Mouse (Mus musculus) CD4-positive helper T cell, adult 2 months (primary cell): Measurements from ENCODE around the gene Clns1a.

Experiments
- DNase-seq: peaks from one replicate; pipeline ENCODE4 v3.0.0-alpha.2; 2012; ENCODE audit warnings: low read depth, missing footprints, low spot score

Gene Clns1a

DNA sequence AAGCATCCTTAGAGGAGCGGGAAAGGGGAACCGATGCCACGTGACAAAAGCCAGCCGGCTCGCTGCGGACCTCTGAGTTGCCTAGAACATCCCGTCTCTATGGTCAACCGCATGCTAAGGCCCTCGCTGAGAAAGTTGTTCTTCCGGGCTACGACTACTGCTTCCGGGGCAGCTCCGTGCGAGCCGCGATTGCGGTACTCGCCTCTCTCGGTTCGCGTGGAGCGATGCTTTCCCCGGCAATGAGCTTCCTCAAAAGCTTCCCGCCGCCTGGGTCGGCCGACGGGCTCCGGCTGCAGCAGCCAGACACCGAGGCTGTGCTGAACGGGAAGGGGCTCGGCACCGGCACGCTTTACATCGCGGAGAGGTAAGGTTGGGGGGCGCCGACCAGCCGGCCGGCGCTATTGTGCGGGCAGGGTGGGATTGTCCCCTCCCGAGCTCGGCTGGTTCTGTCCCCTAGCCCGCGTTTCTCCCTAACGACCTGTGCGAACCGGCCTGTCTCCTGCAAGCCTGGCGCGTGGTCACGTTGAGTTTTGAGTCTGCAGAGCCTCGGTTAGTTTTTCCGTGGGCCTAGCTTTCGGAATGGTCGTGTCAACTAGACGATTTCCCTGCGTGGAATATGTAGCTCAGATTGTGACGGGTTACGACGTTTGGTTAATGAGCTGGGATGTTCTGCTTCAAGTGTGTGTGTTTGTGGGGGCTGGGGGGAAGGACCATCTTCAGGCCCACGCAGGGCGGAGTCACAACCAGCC lies at the start of gene Clns1a:
TSS of gene Clns1a (plus strand) at position 129 of the 749 bp plus-strand sequence.
- peak; percentile 90 for DNase-seq

DNA sequence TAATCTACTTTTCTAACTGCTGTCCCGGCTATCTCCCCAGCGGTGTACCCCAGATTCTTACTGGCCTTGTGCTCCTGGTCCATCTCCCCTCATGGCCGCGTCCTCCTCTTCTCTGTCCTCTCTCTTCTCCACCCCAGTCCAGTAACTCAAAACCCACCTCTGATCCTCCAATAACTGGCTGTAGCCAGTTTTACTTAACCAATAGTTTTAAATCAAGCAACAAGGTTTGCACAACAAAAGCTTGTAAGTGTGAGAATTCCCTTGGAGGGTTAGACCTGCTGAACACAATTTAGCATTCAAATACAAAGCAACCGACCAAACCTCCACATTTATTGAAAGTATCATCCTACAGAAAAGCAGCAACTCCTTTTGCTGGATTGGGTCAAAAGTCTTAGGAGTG lies 48.8 kb upstream of the Clns1a start:
- no peak for DNase-seq

DNA sequence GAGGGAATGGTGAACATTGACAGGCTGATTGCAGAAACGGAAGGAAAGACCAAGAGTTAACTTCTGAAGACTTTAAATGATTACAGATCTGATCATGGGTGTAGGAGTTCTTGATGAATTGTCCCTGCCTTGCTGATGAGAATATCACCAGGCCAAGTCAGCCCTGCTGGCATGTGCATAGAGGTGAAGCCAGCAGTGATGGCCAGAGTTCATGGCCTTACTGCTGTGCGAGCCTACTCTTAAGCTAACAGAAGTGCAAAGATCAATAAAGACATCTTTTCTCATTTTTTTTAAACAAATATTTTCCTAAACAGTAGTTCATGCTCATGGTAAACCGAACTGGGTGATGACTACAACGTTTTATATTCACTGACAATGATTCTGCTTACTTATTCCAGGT lies 45.7 kb upstream of the Clns1a start:
- no peak for DNase-seq

DNA sequence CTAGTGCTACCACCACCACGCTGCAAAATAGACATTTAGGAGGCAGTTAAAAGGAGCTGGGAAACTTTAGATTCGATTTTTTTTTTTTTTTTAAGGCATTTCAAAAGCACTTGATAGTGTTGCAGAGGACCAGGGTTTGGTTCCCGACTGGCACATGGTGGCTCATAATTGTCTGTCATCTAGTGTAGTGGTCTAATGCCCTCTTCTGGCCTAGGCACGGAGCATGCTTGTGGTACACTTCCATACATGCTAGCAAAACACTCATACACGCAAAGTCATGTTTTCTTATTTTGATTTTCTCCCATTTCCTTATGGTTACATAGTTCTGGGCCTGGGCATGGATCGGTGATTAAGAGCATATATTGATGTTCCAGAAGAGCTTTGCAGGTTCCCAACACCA lies 40.3 kb upstream of the Clns1a start:
- DNase-seq: no peak

DNA sequence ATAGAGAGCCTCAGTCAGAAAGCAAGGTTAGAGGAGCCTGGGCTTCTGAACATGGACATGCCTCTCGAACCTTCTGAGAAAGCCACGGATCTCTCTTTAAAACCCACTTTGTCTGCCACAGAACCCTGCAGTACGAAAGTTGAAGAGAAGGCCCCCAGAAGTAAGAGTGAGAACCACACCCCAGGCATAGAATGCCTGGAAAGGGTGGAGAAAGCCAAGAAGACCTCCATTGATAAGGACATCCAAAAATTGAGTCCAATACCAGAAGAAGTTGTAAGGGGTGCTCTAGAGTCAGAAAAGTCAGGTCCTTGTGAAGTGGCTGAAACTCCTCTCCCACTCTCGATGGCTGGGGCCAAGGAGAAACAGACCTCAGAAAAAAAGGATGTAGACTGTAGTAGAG lies 34.8 kb upstream of the Clns1a start:
- DNase-seq: no peak

DNA sequence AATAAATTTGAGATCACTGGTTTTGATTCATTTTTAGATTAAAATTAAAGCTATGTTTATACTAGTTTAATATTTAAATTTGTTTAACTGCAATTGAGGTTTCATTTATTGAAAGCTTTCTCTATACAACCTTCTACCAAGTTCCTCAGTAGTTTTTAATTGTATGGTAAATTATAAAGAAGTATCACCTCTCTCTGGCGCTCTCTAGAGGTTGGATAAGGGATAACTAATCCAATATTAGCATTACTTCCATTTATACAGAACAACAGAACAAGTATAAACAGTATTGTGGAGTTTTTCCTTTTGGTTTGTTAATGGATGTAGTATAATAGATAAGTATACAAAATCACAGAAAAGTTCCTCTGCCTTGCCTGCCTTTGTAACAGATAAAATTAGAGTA lies 17.2 kb upstream of the Clns1a start:
- peak; percentile 43 for DNase-seq

DNA sequence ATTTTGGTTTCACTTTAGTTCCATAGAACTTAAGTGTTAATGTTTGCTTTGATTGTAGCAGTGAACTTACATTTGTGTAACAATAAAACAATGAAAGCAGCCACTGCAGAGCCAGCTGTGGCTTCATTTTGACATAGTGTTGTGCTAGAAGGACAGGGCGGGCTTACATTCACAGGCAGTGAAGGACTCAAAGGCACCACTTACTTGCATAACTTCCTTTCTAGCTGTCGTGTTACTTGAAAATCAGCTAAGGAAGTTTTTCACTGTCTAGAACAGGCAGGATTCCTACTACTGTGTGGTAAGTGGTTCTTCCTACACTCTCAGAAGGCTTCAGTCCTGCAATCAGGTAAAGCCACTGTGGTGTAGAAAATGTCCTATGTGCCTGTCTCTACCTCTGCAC lies 8.6 kb upstream of the Clns1a start:
- no peak for DNase-seq

DNA sequence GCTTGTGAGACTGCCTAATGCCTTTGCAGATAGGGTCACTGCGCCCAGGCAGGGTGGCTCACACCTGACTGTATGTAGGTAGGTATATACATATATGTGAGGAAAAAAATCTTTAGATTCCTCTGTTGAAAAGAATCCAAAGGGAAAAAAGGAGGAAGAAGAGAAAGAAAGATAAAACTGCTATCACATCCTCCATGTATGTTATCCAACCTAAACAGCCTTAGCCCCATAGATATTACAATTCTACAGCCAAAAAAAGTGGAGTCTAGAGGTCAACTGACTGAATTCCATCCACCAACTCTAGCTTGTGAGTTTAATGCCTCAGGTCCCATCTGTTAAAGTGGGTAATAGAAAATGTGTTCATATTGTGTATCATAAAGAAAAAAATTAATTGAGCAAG lies 993 bp upstream of the Clns1a start:
- DNase-seq: no peak

DNA sequence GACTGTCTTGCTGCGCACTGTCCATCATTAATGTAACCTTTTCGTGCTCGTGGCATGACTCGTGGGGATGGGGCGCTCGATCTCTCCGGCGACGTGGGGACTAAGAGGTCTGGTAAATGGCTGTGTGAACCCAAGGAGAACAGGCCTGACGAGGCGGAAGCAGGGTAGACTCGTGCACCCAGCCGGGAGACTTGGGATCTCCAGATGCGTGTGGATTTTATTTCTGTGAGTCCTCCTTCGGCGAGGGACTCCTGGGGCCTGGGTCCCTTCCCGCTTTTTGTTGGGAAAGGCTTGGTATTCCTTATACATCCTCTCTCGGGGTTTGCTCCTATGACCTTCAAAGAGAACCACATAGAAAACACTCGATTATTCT lies 315 bp upstream of the Clns1a start:
- no peak for DNase-seq

DNA sequence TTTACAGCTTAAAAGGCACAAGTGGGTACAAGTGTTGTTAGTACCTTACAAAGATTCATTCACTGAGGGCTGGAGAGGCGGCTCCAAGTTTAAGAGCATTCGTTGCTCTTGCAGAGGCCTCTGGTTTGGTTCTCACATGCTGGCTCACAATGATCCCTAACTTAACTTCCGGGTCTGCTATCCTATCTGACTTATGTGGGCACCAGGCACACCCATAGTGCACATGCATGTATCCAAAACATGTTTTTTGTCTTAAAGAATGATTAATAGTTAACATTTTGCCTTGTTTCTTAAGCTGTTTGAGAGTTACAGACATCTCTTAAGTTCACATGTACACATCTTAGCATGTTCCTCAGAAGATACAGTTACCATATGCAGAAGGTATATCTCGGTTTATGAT lies 3.7 kb downstream of the Clns1a start:
- DNase-seq: no peak

DNA sequence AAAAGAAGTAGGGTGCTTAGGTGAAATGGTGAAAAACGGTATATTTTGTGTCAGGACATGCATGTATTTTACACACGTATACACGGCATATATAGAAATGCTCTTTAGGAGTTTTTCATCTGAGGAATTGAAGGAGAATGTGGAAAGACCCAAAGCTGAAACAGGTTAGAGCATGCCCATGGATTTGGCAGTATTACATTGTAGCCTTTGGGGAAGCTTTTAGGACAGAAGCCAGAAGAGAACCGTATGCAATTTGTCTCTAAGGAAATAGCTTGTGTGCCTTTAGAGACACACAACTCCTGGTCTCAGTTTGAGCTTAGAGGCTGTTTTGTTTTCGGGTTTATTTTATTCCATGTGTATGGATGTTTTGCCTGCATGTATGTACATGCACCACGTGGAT lies 4.7 kb downstream of the Clns1a start:
- no peak for DNase-seq

DNA sequence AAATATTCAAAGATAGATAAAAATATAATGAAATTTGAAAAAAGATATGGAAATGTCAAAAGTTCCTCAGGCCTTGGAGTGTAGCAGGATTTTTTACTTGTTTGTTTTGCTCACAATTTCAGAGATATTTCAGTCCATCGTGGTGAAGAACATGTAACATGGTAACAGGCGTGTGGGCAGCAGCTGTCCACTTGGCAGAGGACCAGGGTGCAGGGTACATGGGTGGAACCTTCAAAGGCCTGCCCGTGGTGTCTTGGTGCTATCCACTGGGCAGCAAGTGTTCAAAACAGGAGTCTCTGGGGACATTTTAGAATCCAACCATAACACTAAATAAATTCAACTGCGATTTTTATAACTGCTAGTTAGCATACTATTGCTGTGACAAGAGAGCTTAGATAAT lies 10.7 kb downstream of the Clns1a start:
- DNase-seq: no peak

DNA sequence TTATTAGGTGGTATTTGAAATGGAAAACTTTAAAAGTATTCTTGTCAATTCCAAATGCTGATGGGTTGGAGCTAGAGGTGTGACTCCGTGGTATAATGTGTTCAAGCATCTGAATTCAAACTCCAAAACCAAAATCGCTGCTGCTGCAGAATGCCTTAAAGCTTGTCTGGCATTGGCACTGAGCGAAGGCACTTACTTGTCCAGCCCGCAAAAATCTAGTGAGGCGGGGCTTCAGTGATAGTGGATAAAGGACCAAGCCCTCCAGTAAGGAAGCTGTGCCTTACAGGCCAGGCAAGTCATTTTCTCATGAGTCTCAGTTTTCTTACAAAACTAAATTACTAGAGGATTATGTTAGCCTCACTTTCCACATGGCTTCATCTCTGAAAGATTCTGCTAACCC lies 11.4 kb downstream of the Clns1a start:
- DNase-seq: no peak

DNA sequence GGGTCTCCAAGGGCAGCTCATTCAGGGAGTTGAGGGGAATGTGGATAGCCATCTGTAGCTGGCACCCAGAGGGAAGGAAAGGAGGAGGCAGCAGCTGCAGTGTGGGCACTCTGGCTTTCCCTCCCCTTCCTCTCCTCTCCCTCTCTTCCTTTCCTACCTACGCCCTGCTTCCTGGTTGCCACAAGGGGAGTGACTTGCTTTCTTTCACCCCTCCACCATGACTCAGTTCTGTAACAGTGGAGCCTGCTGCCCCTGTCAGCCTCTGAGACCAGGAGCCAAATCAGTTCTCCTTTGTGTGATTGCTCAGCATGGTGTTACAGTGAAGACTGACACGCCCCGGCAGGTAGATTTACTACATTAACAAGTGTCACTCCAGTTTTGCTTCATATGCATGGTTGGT lies 12.8 kb downstream of the Clns1a start:
- no peak for DNase-seq

DNA sequence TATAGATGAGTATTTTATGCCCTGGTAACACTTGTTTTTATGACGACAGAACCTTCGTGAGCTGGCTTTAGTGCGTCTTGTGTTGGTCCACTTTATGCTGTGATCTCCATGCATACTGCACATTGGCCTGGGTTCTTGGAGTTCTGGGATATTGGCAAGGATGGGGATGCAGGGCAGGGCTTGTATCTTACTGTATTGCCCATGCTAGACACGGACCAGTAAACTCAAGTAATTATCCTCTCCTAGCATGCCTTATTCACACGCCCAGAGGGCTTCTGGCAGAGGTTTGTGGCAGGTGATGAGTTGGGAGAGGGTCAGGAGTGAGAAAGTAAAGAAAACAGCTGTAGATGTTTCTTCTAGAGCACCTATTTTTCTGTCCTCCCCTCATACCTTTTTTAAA lies 18.2 kb downstream of the Clns1a start:
- DNase-seq: no peak

DNA sequence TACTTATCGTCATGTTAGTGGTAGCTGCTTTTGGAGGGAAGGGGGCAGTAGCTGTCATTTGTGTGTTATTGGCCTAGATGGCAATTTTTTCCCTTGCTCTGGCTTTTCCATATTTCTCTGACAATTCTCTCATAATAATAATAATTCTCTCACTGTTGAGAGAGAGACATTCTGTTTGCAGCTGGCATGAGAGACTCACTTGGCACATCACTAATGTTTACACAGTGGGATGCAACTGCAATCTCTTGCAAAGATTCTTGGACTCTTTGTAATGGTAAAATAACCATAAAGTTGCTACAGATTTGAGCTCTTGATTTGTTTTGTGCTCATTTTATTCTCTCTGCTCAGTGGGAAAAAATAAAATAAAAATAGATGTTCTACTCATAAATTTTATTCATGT lies 20.9 kb downstream of the Clns1a start:
- no peak for DNase-seq

DNA sequence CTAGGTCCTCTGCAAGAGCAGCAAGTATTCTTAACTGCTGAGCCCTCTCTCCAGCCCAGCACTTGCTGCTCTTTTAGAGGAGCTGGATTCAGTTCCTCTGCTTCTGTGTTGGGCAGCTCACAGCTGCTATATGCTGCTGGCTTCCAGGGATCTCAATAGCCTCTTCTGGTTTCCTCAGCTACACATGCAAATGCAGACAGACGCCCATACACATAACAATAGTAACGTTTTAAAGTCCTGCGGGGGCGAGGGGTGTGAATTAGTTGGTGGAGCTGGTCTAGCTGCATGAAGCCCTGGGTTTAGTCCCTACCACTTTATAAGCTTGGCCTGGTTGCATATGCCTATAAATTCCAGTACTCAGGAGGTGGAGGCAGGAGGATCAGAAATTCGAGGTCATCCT lies 22.6 kb downstream of the Clns1a start:
- no peak for DNase-seq

DNA sequence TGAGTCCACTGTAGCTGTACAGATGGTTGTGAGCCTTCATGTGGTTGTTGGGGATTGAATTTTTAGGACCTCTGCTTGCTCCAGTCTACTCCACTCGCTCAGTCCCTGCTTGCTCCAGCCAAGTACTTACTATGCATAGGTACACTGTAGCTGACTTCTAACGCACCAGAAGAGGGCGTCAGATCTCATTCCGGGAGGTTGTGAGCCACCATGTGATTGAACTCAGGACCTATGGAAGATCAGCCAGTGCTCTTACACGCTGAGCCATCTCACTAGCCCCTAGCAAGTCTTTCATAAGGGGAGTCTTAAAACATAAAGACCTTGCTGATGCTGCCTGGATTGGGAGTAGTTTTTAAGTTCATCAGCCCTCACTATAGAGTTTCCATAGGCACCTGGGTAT lies 23.7 kb downstream of the Clns1a start:
- DNase-seq: no peak

DNA sequence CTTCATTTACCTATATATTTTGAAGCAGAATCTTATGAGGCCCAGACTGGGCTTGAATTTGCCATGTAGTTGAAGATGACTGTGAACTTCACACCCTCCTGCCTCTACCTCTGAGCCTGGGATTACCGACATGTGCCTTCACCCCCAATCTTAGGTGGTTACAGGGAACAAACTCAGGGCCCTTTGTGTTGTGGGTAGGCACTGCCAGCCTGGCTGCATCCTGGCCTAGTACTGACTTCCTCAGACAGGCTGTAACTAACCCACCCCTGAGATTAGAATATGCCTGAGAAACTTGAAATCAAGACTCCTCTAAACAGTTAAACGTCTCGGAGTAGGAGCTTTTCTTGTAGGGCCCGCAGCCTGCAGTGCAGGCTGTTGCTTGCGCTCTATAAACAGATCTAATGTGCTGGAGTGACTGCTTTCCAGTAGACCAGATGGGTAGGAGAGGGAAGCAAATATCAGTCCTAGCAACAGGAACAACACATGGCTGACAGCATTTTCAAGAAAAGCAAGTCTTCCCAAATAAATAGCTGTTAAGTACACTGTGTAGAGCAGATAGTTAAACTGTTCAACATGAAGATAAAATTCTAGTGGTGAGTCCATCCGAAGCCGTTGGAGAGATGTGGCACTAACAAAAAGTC lies 26.0 kb downstream of the Clns1a start:
- DNase-seq: no peak

DNA sequence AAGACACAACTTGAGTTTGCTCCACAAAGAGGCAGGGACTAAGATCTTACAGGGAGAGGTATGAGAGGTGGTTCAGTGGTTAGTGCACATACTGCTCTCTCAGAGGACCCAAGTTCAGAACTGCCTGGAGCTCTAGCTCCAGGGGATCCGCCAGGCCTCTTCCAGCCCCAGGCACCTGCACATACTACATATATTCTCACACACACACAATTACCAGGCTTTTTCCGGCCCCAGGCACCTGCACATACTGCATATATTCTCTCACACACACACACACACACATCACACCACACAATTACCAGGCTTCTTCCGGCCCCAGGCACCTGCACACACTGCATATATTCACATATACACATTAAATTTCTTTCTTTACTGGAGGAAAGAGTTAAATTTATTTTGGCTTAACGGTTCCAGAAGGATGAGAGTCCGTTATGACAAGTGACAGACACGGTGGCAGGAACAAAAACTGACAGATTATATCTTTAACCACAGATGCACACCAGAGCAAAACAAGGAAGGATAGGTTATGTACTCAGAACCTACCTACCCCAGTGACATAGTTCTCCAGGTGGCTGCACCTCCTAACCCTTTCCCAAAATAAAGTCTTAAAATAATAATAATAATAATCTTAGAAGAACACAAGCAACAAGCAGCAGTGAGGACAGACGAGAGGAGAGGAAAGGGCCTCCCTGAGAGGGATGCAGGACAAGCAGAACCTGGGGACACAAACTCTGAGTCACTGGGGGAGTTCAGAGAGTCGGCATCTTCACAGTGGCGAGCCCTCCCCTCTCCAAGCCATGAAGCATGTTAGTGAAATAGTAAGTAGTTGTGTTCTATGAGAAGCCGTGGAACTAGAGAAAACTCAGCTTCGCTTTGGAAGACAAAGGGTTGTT lies 27.5 kb downstream of the Clns1a start:
- DNase-seq: peak; percentile 13

DNA sequence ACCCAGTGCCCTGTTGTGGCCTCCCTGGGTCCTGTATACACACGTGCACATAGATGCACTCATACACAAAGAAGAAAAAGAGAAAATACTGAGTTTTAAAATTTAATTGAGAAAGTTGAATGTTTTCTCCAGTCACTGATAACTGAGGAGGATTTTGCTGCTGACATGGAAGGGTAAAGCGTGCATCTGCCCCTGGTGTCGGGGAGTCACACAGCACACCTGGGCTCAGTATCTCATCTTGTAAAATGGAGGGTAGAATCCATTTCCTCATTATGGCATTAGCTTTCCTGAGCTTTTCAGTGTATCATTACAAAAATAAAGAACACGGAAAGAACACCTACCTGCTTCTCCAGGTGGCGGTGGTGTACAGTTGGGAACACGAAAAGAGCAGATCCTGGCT lies 29.0 kb downstream of the Clns1a start:
- no peak for DNase-seq

DNA sequence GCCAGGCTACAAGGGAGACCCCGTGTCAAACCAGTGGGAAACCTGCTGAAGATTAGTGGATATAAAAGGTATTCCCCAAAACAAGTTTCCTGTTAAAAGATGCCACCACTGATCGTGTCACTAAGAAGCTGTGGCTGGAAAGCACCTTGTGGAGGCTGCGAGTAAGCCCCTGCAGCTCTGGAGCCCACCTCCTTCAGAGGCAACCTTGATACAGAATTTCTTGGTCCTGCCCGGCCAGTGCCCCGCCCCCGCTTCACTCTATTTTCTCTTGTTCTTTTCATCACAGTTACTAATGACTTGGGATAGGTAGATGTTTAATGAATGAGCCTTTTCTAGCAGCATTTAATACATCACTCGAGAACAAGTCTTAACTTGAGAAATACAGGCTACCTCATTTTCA lies 29.6 kb downstream of the Clns1a start:
- DNase-seq: no peak

DNA sequence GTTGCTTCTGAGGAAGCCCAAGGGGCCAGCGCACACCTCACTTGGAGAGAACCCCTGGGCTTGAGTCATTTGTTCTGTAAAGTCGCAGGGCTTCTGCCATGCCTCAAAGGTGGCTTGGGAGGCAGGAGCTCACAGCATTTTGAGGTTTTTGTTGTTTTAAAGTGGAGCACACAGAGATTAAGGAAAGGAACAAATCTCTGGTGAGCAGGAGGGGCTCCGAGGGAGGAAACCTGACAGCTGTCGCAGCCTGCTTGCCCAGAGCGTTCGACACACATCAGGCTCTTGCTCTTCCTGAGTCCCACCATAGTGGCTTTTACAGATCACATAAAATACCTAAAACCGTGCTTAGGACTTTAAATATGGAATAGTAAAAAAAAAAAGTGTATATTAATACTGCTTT lies 30.3 kb downstream of the Clns1a start:
- DNase-seq: no peak
